Mouse (Mus musculus) myocyte (in vitro differentiated cells): ENCODE results near the gene Dnajb13.

ENCODE experiments used
- CEBPB ChIP-seq: IDR thresholded peaks from 2 replicates; pipeline ENCODE4 v1.6.1; 2011; ENCODE audit warnings: mild to moderate bottlenecking, moderate library complexity; ENCODE audit not compliant: poor library complexity, insufficient read depth, severe bottlenecking
- E2F4 ChIP-seq: IDR thresholded peaks from one replicate; pipeline ENCODE4 v1.6.1; 2011; ENCODE audit warnings: mild to moderate bottlenecking, control low read depth, moderate library complexity; ENCODE audit not compliant: insufficient read depth
- MAX ChIP-seq: IDR thresholded peaks from one replicate; pipeline ENCODE4 v1.6.1; 2011; ENCODE audit warnings: low read depth, mild to moderate bottlenecking, control low read depth
- MYOG ChIP-seq, 3 experiments: IDR thresholded peaks; one replicate each; pipeline ENCODE4 v1.6.1; 2011; ENCODE audit warnings: control low read depth in 2 of 3, low read depth in 2 of 3, mild to moderate bottlenecking in 2 of 3; ENCODE audit not compliant: insufficient read length in 2 of 3, control insufficient read depth in 1 of 3, insufficient read depth in 1 of 3
- POLR2A ChIP-seq: IDR thresholded peaks from one replicate; pipeline ENCODE4 v1.6.1; 2011; ENCODE audit warnings: low read depth, mild to moderate bottlenecking, control low read depth, moderate library complexity; ENCODE audit not compliant: insufficient read length
- POLR2AphosphoS2 ChIP-seq: IDR thresholded peaks from one replicate; pipeline ENCODE4 v1.6.1; 2011; ENCODE audit warnings: low read depth, control low read depth; ENCODE audit not compliant: insufficient read length
- TCF12 ChIP-seq: IDR thresholded peaks from one replicate; pipeline ENCODE4 v1.6.1; 2011; ENCODE audit warnings: mild to moderate bottlenecking, control low read depth; ENCODE audit not compliant: poor library complexity, insufficient read depth, severe bottlenecking
- TCF3 ChIP-seq: IDR thresholded peaks from one replicate; pipeline ENCODE4 v1.6.1; 2011; ENCODE audit warnings: low read depth, control low read depth; ENCODE audit not compliant: insufficient read length
- USF1 ChIP-seq: IDR thresholded peaks from one replicate; pipeline ENCODE4 v1.6.1; 2011; ENCODE audit warnings: low read depth, mild to moderate bottlenecking, control low read depth, moderate library complexity

GRCm38 (mm10) chr7:100458153-100458552 is 56.6 kb downstream of the Dnajb13 start:
- TF ChIP-seq POLR2A = no peak
- no peak for TF ChIP-seq POLR2AphosphoS2
- no peak for TF ChIP-seq TCF12
- no peak for TF ChIP-seq MAX
- no peak for TF ChIP-seq USF1
- TF ChIP-seq MYOG (IDR thresholded peaks at IDR 0.05; ENCODE audit: control insufficient read depth in 1 of 3, insufficient read depth in 1 of 3, insufficient read length in 2 of 3, low read depth in 2 of 3) = peak in 1 of 3 experiments; percentile 30
- no peak for TF ChIP-seq E2F4
- no peak for TF ChIP-seq TCF3
- no peak for TF ChIP-seq CEBPB
